Mouse (Mus musculus): ENCODE measurements at regions not wholly inside any gene's neighbourhood (a gene's known extent, or its start where the extent isn't known, plus 50 kb on each side); places are given as distances from the start of the nearest gene placed in this dataset.
"Not testable (repeated sequence)": the region's sequence is repeated elsewhere in the genome, so short reads cannot be mapped to it uniquely, and the experiment has no call there.

DNA sequence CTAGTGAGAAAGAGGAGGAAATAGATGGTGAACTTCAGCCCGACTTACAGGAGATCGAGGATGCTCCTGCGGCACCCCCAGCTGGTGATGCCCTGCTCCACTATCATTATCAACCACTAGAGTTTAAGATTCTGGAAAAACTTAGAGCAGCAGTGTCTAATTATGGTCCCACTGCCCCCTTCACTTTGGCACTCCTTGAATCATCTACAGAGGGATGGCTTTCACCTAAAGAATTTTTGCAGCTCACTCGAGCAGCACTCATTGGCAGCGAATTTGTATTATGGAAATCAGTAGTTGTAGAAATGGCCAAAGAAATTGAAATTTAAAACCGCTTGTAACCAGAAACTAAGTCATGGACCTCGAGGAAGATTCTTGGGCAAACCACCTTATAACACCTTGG is 1229.1 kb upstream of the Arrdc3 start:
- DNase-seq (ENCODE audit: low spot score) (no peak), ATAC-seq (replicated peaks; ENCODE audit: low FRiP score) (no peak)
- H3K4me1 ChIP-seq (replicated peaks; ENCODE audit: control insufficient read depth, insufficient read depth, low read length) = no peaks in the 10 kb centered on the region
- H3K4me3 ChIP-seq (ENCODE audit: low read depth, low read length) = no peak overlapping the region
- no peaks in the 10 kb centered on the region for H3K36me3 ChIP-seq (ENCODE audit: control insufficient read depth, insufficient read depth, low read length)
- WGBS = 90% methylated on average over 7 of the region's 7 CpGs
- no peak overlapping the region for H3K27ac ChIP-seq (ENCODE audit: low read depth, low read length)
- H3K9me3 ChIP-seq (ENCODE audit: control insufficient read depth, low read length) = no peaks in the 10 kb centered on the region
- no peak overlapping the region for H3K9ac ChIP-seq (ENCODE audit: low read length)
- H3K4me2 ChIP-seq (ENCODE audit: low read depth, low read length, severe bottlenecking) = no peak overlapping the region
- H3K27me3 ChIP-seq (ENCODE audit: control insufficient read depth, insufficient read depth, low read length) = no peaks in the 10 kb centered on the region

DNA sequence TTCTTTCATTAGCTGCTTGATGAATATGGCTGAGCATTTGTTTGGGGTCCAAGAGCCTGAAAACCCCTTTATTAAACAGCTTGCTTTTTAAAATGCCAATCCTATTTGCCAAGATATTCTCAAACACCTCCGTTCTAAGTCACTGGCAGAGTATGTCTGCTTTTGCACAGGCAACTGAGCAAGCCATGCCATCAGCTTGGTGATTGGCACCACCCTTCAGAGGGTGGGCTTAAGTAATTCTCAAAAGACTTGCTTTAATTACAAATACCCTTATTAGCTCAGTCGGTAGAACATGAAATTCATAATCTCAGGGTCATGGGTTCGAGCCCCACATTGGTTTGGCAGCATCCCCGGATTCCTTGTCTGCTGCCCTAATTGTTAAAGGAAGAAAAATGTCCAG is 1228.5 kb upstream of the Arrdc3 start:
- DNase-seq (ENCODE audit: low spot score) (no peak), ATAC-seq (replicated peaks; ENCODE audit: low FRiP score) (no peak)
- no peak overlapping the region for H3K9ac ChIP-seq (ENCODE audit: low read length)
- H3K4me3 ChIP-seq (ENCODE audit: low read depth, low read length) = no peak overlapping the region
- no peaks in the 10 kb centered on the region for H3K4me1 ChIP-seq (replicated peaks; ENCODE audit: control insufficient read depth, insufficient read depth, low read length)
- no peaks in the 10 kb centered on the region for H3K9me3 ChIP-seq (ENCODE audit: control insufficient read depth, low read length)
- H3K4me2 ChIP-seq (ENCODE audit: low read depth, low read length, severe bottlenecking) = no peak overlapping the region
- no peaks in the 10 kb centered on the region for H3K27me3 ChIP-seq (ENCODE audit: control insufficient read depth, insufficient read depth, low read length)
- H3K27ac ChIP-seq (ENCODE audit: low read depth, low read length) = no peak overlapping the region
- H3K36me3 ChIP-seq (ENCODE audit: control insufficient read depth, insufficient read depth, low read length) = no peaks in the 10 kb centered on the region
- WGBS = 93% methylated on average over 4 of the region's 4 CpGs

- 92% methylated on average over 4 of the region's 4 CpGs for WGBS
- H3K27ac ChIP-seq (ENCODE audit: low read depth, low read length); ATAC-seq (replicated peaks; ENCODE audit: low FRiP score); H3K9me3 ChIP-seq (ENCODE audit: control insufficient read depth, low read length); DNase-seq (ENCODE audit: low spot score); H3K36me3 ChIP-seq (ENCODE audit: control insufficient read depth, insufficient read depth, low read length); H3K4me3 ChIP-seq (ENCODE audit: low read depth, low read length); H3K9ac ChIP-seq (ENCODE audit: low read length); H3K27me3 ChIP-seq (ENCODE audit: control insufficient read depth, insufficient read depth, low read length); H3K4me1 ChIP-seq (replicated peaks; ENCODE audit: control insufficient read depth, insufficient read depth, low read length); H3K4me2 ChIP-seq (ENCODE audit: low read depth, low read length, severe bottlenecking): not testable (repeated sequence)
Measured at GRCm38 (mm10) chr13:79668796-79669195, 1214.4 kb upstream of the Arrdc3 start.

DNA sequence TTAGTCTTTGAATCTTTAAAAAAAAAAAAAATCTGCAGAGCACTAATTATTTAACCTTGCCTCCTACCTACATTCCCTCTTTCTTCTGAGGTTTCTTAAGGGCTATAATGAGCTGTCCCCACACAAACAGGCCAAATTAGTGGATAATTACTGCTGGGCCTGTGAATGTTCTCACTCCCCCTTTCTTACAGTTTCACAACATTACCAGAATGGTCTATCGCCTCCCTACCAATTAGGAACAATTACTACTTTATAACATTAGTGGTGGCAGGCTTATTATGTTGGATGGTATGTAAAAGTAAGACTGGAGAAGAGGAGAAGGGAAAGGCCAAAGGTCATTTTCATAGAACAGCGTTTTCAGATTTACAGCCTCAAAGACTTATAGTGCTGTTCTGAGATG is 1209.8 kb upstream of the Arrdc3 start:
- Histone ChIP-seq H3K9ac (ENCODE audit: low read length) (no peak overlapping the region), H3K36me3 (ENCODE audit: control insufficient read depth, insufficient read depth, low read length) (no peaks in the 10 kb centered on the region), H3K4me1 (replicated peaks; ENCODE audit: control insufficient read depth, insufficient read depth, low read length) (no peaks in the 10 kb centered on the region), H3K4me2 (ENCODE audit: low read depth, low read length, severe bottlenecking) (no peak overlapping the region), H3K4me3 (ENCODE audit: low read depth, low read length) (no peak overlapping the region), H3K27me3 (ENCODE audit: control insufficient read depth, insufficient read depth, low read length) (no peaks in the 10 kb centered on the region), H3K9me3 (ENCODE audit: control insufficient read depth, low read length) (no peaks in the 10 kb centered on the region; the same call in 1 of the 2 replicates), H3K27ac (ENCODE audit: low read depth, low read length) (no peak overlapping the region)
- DNase-seq (ENCODE audit: low spot score) (no peak), ATAC-seq (replicated peaks; ENCODE audit: low FRiP score) (peak; percentile 95)
- 26% methylated on average over 2 of the region's 2 CpGs for WGBS

GRCm38 (mm10) chr13:79697847-79698625 is 1185.1 kb upstream of the Arrdc3 start:
- no peak overlapping the region for H3K9ac ChIP-seq (ENCODE audit: low read length)
- 32% methylated on average over 4 of the region's 4 CpGs for WGBS
- H3K27me3 ChIP-seq (ENCODE audit: control insufficient read depth, insufficient read depth, low read length) = no peaks in the 10 kb centered on the region
- H3K4me1 ChIP-seq (replicated peaks; ENCODE audit: control insufficient read depth, insufficient read depth, low read length) = no peaks in the 10 kb centered on the region
- no peaks in the 10 kb centered on the region for H3K36me3 ChIP-seq (ENCODE audit: control insufficient read depth, insufficient read depth, low read length)
- ATAC-seq (replicated peaks; ENCODE audit: low FRiP score) (peak; percentile 78), DNase-seq (ENCODE audit: low spot score) (no peak)
- no peak overlapping the region for H3K27ac ChIP-seq (ENCODE audit: low read depth, low read length)
- no peak overlapping the region for H3K4me3 ChIP-seq (ENCODE audit: low read depth, low read length)
- no peaks in the 10 kb centered on the region for H3K9me3 ChIP-seq (ENCODE audit: control insufficient read depth, low read length)
- no peak overlapping the region for H3K4me2 ChIP-seq (ENCODE audit: low read depth, low read length, severe bottlenecking)

DNA sequence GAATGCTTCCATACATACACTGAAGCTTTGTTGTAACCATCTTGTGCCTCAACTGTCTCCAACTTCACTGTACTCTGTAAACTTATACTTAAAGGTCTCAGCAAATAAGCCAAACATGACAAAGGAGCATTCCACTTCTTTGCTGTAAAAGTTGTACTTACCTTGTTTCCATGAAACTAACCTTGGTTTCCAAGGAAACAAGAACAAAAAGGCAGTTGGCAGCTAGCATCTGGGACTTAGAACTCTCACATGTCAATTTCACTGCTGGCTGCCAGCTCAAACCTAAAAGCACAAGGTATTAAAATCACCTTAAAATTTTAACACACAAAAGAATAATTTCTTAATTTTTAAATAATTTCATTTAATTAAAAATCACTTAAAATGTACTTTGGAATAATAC is 1183.7 kb upstream of the Arrdc3 start:
- no peak for DNase-seq (ENCODE audit: low spot score)

More for the DNA sequence above, 1183.7 kb upstream of the Arrdc3 start:
- no peaks in the 10 kb centered on the region for H3K4me1 ChIP-seq (replicated peaks; ENCODE audit: control insufficient read depth, insufficient read depth, low read length)
- H3K4me3 ChIP-seq (ENCODE audit: low read depth, low read length) = no peak overlapping the region
- no peak overlapping the region for H3K9ac ChIP-seq (ENCODE audit: low read length)
- H3K27ac ChIP-seq (ENCODE audit: low read depth, low read length) = no peak overlapping the region
- no peaks in the 10 kb centered on the region for H3K9me3 ChIP-seq (ENCODE audit: control insufficient read depth, low read length)
- no peak overlapping the region for H3K4me2 ChIP-seq (ENCODE audit: low read depth, low read length, severe bottlenecking)
- ATAC-seq (replicated peaks; ENCODE audit: low FRiP score) = no peak
- H3K27me3 ChIP-seq (ENCODE audit: control insufficient read depth, insufficient read depth, low read length) = no peaks in the 10 kb centered on the region
- no peaks in the 10 kb centered on the region for H3K36me3 ChIP-seq (ENCODE audit: control insufficient read depth, insufficient read depth, low read length)

All from forebrain, embryonic 11.5 days (tissue).